Mouse (Mus musculus): ENCODE results near the gene Lrch4. TPM values are rescaled to one million over a fixed set of nuclear protein-coding genes. Genes with fewer than 3 reads are reported as not detected.
"Not testable (repeated sequence)": the region's sequence is repeated elsewhere in the genome, so short reads cannot be mapped to it uniquely, and the experiment has no call there.

Lrch4 gene
- polyA plus RNA-seq, 1 experiment from 2014 or later = 32.2 TPM

DNA sequence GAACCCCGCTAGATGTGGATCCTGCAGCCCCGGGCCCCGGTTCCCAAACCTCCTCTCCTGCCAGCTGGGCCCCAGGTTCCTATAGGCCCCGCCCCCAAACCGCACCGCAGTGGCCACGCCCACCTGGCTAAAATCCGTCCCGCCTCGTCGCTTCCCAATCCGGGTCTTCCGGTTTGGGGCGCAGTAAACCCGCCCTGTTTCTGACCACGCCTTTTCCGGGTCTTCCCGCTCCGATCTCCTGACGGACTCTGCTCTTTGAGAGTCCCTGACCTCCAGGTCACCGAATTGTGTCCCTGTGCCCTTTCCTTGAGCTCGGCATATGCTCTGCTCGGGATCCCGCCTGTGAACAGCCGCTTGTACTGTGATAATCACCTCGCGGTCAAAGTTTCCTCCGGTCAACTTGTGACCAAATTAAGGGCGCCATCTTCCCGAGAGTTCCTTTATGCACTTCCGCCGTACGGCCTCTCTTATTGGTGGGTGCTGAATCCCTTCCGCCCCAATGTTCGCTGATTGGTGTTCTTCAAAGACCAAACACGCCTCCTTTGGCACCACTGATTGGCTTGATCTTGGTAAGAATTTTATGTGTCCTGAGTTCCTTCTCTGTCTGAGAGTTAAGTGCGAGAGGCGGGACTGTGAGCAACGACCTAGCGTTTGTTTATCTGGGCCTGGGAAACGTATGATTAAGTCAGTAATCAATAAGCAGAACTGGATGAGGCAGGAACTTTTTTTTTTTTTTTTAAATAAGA lies 28.1 kb upstream of the Lrch4 start, which contains the start of gene Mospd3:
Gene Mospd3 (minus strand): TSS at position 440 of the 746 bp plus-strand sequence.
- DNase-seq (ENCODE audit: low spot score) = peak; percentile 96
- WGBS = under 1% methylated on average over 41 of the region's 41 CpGs
- Histone ChIP-seq H3K27me3 (ENCODE audit: low read depth, poor library complexity, severe bottlenecking) (no peaks in the 10 kb centered on the region), H3K4me3 (peak within 1 kb of the TSS; percentile 80), H3K4me1 (peaks cover 40% of the 10 kb centered on the region), H3K27ac (peak within 1 kb of the TSS; percentile 97), H3K36me3 (peaks cover 43% of the 10 kb centered on the region), H3K9me3 (replicated peaks) (no peaks in the 10 kb centered on the region)

- Histone ChIP-seq H3K36me3 (peaks cover 48% of the 10 kb centered on the region), H3K27ac (peak overlapping the region; percentile 97), H3K9me3 (replicated peaks) (no peaks in the 10 kb centered on the region), H3K27me3 (ENCODE audit: low read depth, poor library complexity, severe bottlenecking) (no peaks in the 10 kb centered on the region), H3K4me1 (peaks cover 40% of the 10 kb centered on the region), H3K4me3 (peak overlapping the region; percentile 80)
- WGBS = under 1% methylated on average over 22 of the region's 22 CpGs
- DNase-seq (ENCODE audit: low spot score) = peak; percentile 67
Observed at GRCm38 (mm10) chr5:137601365-137601729, 27.6 kb upstream of the Lrch4 start.

DNA sequence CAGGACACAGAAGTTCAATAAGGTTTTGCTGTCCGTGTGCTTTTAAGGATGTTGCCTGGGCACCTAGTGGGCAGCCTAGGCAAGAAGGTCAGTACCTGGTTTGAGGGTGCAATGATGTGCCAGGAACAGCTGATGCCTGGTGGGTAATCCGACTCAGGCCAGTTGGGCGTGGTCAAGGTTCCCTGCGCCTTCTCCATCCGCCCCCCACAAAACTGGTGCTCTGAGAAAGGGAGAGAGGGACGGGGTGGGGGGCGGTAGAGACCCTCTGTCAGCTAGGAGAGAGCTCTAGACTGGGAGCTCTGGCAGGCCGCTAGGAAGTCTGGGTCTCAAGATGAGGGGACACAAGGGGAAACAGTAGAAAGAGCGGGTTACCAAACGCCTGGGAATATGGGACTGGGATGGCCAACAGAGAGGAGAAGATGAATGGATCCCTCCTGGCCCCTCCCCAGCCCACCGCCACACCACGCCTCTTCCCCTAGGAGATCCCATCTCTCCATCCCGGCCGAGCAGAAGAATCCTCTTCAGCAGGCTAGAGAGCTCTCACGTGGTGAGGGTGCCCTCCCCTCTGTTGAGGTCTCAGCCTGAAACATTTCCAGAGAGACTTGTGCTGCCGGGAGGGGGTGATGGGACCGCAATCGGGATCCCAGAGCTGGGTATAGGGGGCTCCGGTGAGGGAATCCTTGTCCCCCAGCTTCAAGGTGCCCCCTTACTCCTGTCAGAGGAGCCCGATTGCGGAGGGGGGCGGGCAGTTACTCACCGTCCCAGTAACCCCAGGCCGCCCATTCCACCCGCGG lies 20.9 kb upstream of the Lrch4 start:
- 14% methylated on average over 26 of the region's 26 CpGs for WGBS
- peaks cover 65% of the 10 kb centered on the region for H3K4me1 ChIP-seq
- no peaks in the 10 kb centered on the region for H3K27me3 ChIP-seq (ENCODE audit: low read depth, poor library complexity, severe bottlenecking)
- peak overlapping the region; percentile 96 for H3K27ac ChIP-seq
- peak; percentile 38 for DNase-seq (ENCODE audit: low spot score)
- no peaks in the 10 kb centered on the region for H3K9me3 ChIP-seq (replicated peaks)
- H3K4me3 ChIP-seq = peak overlapping the region; percentile 55
- peaks cover 57% of the 10 kb centered on the region for H3K36me3 ChIP-seq

- Histone ChIP-seq H3K27ac (peak overlapping the region; percentile 96), H3K27me3 (ENCODE audit: low read depth, poor library complexity, severe bottlenecking) (no peaks in the 10 kb centered on the region), H3K4me3 (peak overlapping the region; percentile 55), H3K9me3 (replicated peaks) (no peaks in the 10 kb centered on the region), H3K4me1 (peaks cover 65% of the 10 kb centered on the region), H3K36me3 (peaks cover 50% of the 10 kb centered on the region)
- DNase-seq (ENCODE audit: low spot score) = peak; percentile 43
- 13% methylated on average over 23 of the region's 23 CpGs for WGBS
Observed at GRCm38 (mm10) chr5:137608654-137609190, 20.2 kb upstream of the Lrch4 start.

- peaks cover 45% of the 10 kb centered on the region for H3K36me3 ChIP-seq
- H3K4me1 ChIP-seq = peaks cover 69% of the 10 kb centered on the region
- no peaks in the 10 kb centered on the region for H3K9me3 ChIP-seq (replicated peaks)
- H3K4me3 ChIP-seq = peak overlapping the region; percentile 55
- H3K27ac ChIP-seq = peak overlapping the region; percentile 96
- DNase-seq (ENCODE audit: low spot score) = no peak
- 50% methylated on average over 3 of the region's 3 CpGs for WGBS
- H3K27me3 ChIP-seq (ENCODE audit: low read depth, poor library complexity, severe bottlenecking) = no peaks in the 10 kb centered on the region
Observed at GRCm38 (mm10) chr5:137609292-137609691, 19.6 kb upstream of the Lrch4 start.

DNA sequence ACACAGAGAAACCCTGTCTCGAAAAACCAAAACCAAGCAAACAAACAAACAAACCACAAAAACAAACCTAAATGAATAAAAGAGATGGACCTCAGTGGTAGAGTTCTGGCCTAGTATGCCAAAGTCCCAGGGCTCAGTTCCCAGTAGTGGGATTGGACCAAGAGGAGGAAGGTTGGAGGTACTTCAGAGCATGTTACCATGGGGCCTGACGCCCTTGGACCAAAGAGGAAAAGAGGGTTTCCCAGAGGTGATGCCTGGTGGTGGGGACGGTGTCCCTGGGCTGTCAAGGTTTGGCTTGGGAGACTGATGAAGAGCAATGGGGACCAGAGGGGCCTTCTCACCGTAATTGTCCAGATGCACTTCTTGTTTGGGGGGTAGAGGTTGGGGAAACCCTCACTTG lies 18.9 kb upstream of the Lrch4 start:
- Histone ChIP-seq H3K9me3 (replicated peaks) (no peaks in the 10 kb centered on the region), H3K36me3 (peaks cover 37% of the 10 kb centered on the region), H3K4me3 (peak overlapping the region; percentile 55), H3K4me1 (peaks cover 69% of the 10 kb centered on the region), H3K27me3 (ENCODE audit: low read depth, poor library complexity, severe bottlenecking) (no peaks in the 10 kb centered on the region), H3K27ac (peak overlapping the region; percentile 96)
- no peak for DNase-seq (ENCODE audit: low spot score)
- 37% methylated on average over 4 of the region's 4 CpGs for WGBS

DNA sequence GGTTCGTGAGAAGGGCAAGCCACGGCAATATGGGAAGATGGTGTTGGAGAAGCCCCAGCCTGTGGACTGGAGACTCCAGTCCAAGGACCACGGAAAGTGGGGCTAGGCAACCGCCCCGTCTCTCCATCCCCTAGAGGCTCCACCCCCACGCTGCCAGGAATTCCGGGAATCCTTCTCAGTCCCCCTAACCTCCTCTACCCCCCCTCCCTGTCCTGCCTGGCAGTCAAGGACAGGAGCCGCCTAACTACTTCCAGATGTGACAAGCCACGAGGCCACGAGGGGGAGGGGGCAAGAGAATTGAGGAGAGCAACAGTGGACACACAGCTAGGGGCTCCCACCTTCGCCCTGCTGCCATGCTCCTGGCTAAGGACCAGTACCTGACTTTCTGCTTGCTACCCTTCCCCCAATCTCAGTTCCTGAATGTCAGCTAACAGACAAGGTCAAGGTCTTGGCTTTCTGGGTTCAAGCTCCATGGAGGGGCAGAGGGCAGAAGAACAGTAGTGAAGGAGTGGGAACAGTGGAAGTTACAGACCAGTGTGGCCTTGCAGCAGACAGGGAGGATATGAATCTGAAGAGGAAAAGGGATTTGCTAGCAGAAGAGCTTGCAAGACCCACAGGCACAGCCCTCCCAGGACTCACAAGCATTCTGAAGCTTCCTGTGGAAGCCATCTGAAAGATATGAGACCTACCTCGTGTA lies 18.2 kb upstream of the Lrch4 start:
- Histone ChIP-seq H3K27ac (peak overlapping the region; percentile 96), H3K27me3 (ENCODE audit: low read depth, poor library complexity, severe bottlenecking) (no peaks in the 10 kb centered on the region), H3K4me3 (peak overlapping the region; percentile 55), H3K9me3 (replicated peaks) (no peaks in the 10 kb centered on the region), H3K36me3 (peaks cover 31% of the 10 kb centered on the region), H3K4me1 (peaks cover 69% of the 10 kb centered on the region)
- 2% methylated on average over 12 of the region's 12 CpGs for WGBS
- DNase-seq (ENCODE audit: low spot score) = peak; percentile 96

DNA sequence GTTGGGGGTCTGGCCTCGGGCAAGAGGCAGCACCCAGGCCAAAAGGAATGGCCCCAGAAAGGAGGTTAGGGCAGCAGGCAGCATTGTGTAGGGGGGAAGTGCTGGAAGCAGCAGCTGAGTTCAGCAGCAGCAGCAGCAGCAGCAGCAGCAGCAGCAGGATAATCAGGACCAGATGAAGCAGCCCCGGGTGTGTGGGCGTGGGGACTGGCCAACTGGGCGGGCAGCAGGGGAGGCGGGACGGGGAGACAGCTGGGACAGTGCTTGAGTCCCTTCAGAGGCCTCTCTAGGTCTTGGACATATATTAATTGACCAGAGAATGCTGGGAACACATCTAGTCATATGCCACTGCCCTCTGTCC lies 17.7 kb upstream of the Lrch4 start:
- H3K4me1 ChIP-seq = peaks cover 69% of the 10 kb centered on the region
- peak; percentile 94 for DNase-seq (ENCODE audit: low spot score)
- H3K9me3 ChIP-seq (replicated peaks) = no peaks in the 10 kb centered on the region
- peak overlapping the region; percentile 55 for H3K4me3 ChIP-seq
- peak overlapping the region; percentile 96 for H3K27ac ChIP-seq
- H3K36me3 ChIP-seq = peaks cover 26% of the 10 kb centered on the region
- H3K27me3 ChIP-seq (ENCODE audit: low read depth, poor library complexity, severe bottlenecking) = no peaks in the 10 kb centered on the region
- 3% methylated on average over 6 of the region's 6 CpGs for WGBS

DNA sequence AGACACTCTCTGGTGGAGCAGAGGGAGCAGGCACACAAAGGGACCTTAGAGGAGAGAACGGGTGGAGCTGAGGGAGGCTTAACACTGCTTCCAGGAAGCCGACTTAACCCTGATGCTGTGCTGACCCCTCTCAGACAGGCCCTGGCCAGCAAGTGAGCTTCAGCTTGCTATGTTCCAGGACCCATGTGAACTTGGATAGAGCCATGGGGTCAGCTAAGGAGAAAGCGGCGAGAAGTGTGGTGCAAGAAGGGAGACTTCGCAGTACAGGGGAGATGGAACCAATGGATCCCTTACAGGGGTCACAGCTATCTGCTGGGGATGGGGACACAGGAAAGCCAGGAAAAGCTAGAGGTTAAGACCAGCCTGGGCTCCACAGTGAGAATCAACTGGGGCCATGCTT lies 15.8 kb upstream of the Lrch4 start:
- Histone ChIP-seq H3K9me3 (replicated peaks) (no peaks in the 10 kb centered on the region), H3K27ac (peak overlapping the region; percentile 96), H3K27me3 (ENCODE audit: low read depth, poor library complexity, severe bottlenecking) (no peaks in the 10 kb centered on the region), H3K36me3 (peaks cover 7% of the 10 kb centered on the region), H3K4me3 (no peak overlapping the region), H3K4me1 (peaks cover 61% of the 10 kb centered on the region)
- WGBS = 77% methylated on average over 5 of the region's 5 CpGs
- DNase-seq (ENCODE audit: low spot score) = no peak

DNA sequence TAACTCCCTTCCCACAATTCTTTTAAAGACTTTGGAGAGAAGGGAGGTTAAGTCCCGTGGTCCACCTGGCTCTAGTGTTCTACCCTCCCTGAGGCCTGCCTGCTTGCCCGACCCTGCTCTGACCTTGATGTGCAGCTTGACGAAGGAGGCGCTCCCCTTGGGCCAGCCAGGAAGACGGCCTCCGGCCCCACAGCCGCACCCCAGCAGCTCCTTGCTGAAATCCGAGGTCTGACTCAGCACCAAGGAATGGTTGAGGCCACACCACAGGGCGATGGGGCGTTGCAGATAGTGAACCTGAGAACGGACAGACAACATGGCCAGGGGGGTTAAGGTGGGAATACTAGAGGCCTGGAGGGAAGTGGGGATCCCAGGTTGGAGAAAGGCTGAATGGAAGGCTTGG lies 15.4 kb upstream of the Lrch4 start, which contains the start of gene Pcolce:
Gene Pcolce (minus strand): TSS at position 235 of the 400 bp plus-strand sequence.
- 49% methylated on average over 11 of the region's 11 CpGs for WGBS
- Histone ChIP-seq H3K27me3 (ENCODE audit: low read depth, poor library complexity, severe bottlenecking) (no peaks in the 10 kb centered on the region), H3K9me3 (replicated peaks) (no peaks in the 10 kb centered on the region), H3K36me3 (peaks cover 3% of the 10 kb centered on the region), H3K4me1 (peaks cover 57% of the 10 kb centered on the region), H3K4me3 (0 out of 2 replicates have a peak within 1 kb of the TSS, but pooled peaks have one; percentile 2), H3K27ac (peak within 1 kb of the TSS; percentile 96)
- peak; percentile 33 for DNase-seq (ENCODE audit: low spot score)

DNA sequence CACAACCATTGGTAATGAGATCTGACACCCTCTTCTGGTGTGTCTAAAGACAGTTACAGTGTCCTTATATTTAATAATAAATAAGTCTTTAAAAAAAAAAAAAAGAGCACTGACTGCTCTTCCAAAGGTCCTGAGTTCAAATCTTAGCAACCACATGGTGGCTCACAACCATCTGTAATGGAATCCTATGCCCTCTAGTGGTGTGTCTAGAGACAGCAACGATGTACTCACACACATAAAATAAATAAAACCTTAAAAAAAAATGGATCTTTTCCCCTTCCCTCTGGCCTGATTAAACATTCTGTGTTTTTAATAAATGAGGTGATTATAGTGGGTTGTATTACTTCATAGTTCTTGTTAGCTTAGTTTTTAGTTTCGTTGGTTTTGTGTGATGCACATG lies 14.0 kb upstream of the Lrch4 start:
- H3K9me3 ChIP-seq (replicated peaks); H3K27ac ChIP-seq; H3K27me3 ChIP-seq (ENCODE audit: low read depth, poor library complexity, severe bottlenecking); DNase-seq (ENCODE audit: low spot score); H3K4me3 ChIP-seq; H3K36me3 ChIP-seq: not testable (repeated sequence)
- H3K4me1 ChIP-seq = peaks cover 43% of the 10 kb centered on the region
- WGBS = 92% methylated on average over 2 of the region's 2 CpGs

DNA sequence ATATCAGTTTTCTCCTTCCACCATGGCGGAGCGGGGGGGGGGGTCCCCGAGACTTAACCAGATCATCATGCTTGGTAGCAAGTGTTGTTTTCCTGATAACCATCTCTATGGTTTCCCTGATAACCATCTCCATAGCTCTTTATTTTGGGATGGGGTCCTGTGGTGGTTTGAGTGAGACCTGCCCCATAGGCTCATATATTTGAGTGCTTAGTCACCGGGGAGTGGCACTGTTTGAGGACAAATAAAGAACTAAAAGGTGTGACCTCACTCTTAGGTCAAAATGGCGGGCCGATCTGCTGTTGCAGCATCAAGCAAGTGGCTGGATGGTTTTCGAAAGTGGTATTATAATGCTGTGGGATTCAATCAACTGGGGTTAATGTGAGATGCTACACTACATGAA lies 13.6 kb upstream of the Lrch4 start:
- 89% methylated on average over 7 of the region's 7 CpGs for WGBS
- peaks cover 39% of the 10 kb centered on the region for H3K4me1 ChIP-seq

More for the DNA sequence above, 13.6 kb upstream of the Lrch4 start:
- no peak for DNase-seq (ENCODE audit: low spot score)
- Histone ChIP-seq H3K36me3 (no peaks in the 10 kb centered on the region), H3K27ac (no peak overlapping the region), H3K9me3 (replicated peaks) (no peaks in the 10 kb centered on the region), H3K27me3 (ENCODE audit: low read depth, poor library complexity, severe bottlenecking) (no peaks in the 10 kb centered on the region), H3K4me3 (no peak overlapping the region)

All from limb, embryonic 10.5 days (tissue).